Mouse (Mus musculus): ENCODE measurements at regions not wholly inside any gene's neighbourhood (a gene's known extent, or its start where the extent isn't known, plus 50 kb on each side); places are given as distances from the start of the nearest gene placed in this dataset.

GRCm38 (mm10) chr13:30036561-30036960 lies 50.7 kb upstream of the E2f3 start:
- TF ChIP-seq EP300 (IDR thresholded peaks at IDR 0.05; ENCODE audit: low read depth) (no peak), CTCF (IDR thresholded peaks at IDR 0.05; ENCODE audit: low read depth) (no peak)

All from liver, postnatal 0 days (tissue).